Mouse (Mus musculus) stomach, postnatal 0 days (tissue): ENCODE data around the gene Syk.

Source experiments
- CTCF ChIP-seq: IDR thresholded peaks from 2 replicates; pipeline ENCODE4 v1.5.1; 2016; ENCODE audit warnings: antibody characterized with exemption, low read depth, mild to moderate bottlenecking, moderate library complexity
- EP300 ChIP-seq: optimal IDR thresholded peaks from 2 replicates; pipeline ENCODE3; 2016; ENCODE audit warnings: antibody characterized with exemption

DNA sequence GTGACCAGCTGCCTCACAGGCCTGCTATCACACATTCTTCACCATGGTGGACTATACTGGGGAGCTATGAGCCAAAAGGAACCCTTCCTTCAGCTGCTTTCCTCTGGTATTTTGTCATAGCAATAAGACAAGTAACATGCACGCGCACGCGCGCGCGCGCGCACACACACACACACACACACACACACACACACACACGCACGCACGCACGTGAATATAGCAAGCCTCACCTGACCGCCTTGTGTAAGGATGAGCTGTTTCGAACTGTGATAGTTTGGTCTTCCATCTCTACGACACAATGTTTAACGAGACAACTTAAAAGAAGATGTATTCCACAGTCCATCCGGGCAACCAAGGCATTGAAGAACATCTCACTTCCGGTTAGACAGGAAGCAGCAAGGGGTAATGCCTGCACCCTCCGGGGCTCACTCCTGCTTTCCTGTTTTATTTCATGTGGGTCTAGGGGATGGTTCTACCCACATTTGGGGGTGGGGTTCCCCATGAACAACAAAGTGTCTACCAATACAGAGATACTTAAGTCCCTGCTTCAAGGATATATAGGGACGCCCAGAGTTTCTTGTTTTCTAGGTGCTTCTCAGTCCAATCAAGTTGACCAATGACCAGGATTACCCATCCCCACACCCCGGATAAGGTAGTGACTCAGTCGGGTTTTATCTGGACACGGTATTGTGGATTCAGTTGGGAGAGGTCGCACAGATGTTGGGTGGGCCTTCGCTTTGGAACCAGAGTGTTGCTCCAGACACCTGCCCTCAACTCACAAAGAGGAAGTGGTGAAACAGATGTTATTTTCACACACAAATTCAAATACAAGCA lies 45.0 kb upstream of the Syk start:
- TF ChIP-seq CTCF (no peak), EP300 (no peak)
